Mouse (Mus musculus) CD4-positive naive resting alpha-beta T cell, adult 57 days (primary cell): ENCODE results near the gene Sort1. TPM values are rescaled to one million over a fixed set of nuclear protein-coding genes. Genes with fewer than 3 reads are reported as not detected.

Experiments used
- total RNA-seq: library from RNA; stranded (reverse); gene quantifications from one replicate; pipeline ENCODE4 v1.2.4, GENCODE M21; 2023

The Sort1 gene
- 1.3 TPM for total RNA-seq

GRCm38 (mm10) chr3:108283781-108284601, at the start of gene Sort1:
Gene Sort1, plus strand, starts transcription at chr3:108284082.

DNA sequence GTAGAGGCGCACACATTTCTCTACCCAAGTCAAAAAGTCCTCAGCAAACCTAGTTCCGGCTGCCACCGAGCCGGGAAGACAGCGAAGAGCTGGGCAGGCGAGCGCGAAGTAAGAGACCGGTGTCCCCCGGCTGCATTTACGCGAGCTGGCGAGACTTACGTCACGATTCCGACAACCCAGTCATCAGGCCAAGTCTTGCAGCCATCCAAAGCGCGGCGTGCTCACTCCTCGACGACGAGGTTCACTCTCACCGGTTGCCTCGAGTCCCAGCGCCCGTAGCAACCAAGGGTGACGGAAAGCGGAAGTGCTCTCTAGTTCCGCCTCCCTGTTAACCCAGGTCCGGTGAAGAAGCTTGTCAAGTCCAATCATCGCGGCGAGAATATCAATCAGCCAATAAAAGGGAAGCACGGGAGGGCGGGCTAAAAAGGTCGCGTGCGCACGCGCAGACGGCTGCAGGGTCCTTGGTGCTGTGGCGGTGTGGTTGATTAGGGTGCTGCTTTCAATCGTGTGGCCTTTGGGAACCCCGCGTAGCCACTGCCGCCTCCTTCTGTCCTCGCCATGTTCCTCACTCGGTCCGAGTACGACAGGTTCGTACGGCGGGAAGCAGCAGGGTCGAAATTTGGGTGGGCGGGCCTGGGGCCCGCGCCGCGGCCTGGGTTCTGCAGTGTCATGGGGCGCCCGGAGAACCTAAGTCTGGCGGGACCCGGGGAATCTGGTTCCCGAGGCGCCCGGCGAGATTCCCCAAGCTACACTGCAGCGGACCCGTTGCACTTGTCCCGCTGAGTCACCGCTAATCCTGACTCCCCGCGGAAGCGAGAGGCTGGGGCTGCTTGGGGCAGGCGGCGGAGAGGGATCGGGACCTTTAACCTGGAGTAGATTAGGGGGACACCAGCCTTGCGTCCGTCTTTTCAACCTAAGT, 26.9 kb upstream of the Sort1 start, which contains the start of gene Psma5:
Gene Psma5 (plus strand): TSS at position 208 of the 919 bp plus-strand sequence.

GRCm38 (mm10) chr3:108364270-108364995, 80.6 kb downstream of the Sort1 start, which contains the start of gene Mybphl:
Gene Mybphl, plus strand, starts transcription at chr3:108364911.

GRCm38 (mm10) chr3:108383485-108384354, 99.8 kb downstream of the Sort1 start, which contains the start of gene Psrc1:
Gene Psrc1, plus strand, starts transcription at chr3:108383839.

Other genes starting within 250 kb of the Sort1 start
- 3.9 TPM for gene Gstm4, start 239.2 kb upstream of the Sort1 start, total RNA-seq
- gene Ampd2, start 197.4 kb upstream of the Sort1 start, total RNA-seq, result 33.1 TPM
- not detected for gene Gnat2, start 191.3 kb upstream of the Sort1 start, total RNA-seq
- 86.8 TPM for gene Gnai3, start 137.9 kb upstream of the Sort1 start, total RNA-seq
- gene Gpr61, start 129.2 kb upstream of the Sort1 start, total RNA-seq, result not detected
- 2.4 TPM for gene Amigo1, start 97.7 kb upstream of the Sort1 start, total RNA-seq
- 33.5 TPM for gene Cyb561d1, start 82.9 kb upstream of the Sort1 start, total RNA-seq
- gene Atxn7l2, start 73.1 kb upstream of the Sort1 start, total RNA-seq, result 43.8 TPM
- not detected for gene Sypl2, start 57.4 kb upstream of the Sort1 start, total RNA-seq
- 33.5 TPM for gene Psma5, start 27.2 kb upstream of the Sort1 start, total RNA-seq
- gene Mybphl, start 80.8 kb downstream of the Sort1 start, total RNA-seq, result not detected
- gene Psrc1, start 99.8 kb downstream of the Sort1 start, total RNA-seq, result 0.41 TPM
- 8.8 TPM for gene Celsr2, start 131.5 kb downstream of the Sort1 start, total RNA-seq
- 150 TPM for gene Sars, start 161.1 kb downstream of the Sort1 start, total RNA-seq